Mouse (Mus musculus): Measurements from ENCODE around the gene Bax.
"Not testable (repeated sequence)": the region's sequence is repeated elsewhere in the genome, so short reads cannot be mapped to it uniquely, and the experiment has no call there.

Bax gene

DNA sequence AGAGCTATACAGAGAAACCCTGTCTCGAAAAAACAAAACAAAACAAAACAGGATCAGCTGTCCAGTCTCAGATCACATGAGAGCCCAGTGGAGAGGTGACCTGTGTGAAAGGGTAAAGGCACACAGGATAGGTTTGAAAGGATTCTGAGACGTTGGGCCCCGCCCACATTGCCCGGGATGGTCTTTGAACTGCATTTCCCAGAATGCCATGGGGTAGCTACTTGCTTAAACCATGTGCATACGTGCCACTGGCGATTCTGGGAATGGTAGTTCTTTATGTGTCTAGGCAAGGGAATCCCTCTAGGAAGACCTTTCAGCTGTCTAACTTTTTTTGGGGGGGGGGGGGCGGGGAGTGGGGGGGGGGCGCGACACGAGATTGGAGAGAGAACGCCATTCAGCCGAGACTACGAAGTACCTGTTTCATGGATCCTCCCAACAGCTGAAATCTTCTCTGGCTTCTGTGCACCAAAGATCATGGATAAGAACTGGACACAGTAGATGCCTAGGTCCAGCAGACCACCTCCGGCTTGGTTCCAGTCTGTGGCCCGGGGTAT lies 14.8 kb upstream of the Bax start, which contains the start of gene Tulp2:
Gene Tulp2 (plus strand): TSS at position 504 of the 554 bp plus-strand sequence.
- peak; percentile 78 for DNase-seq (ENCODE audit: low spot score)

DNA sequence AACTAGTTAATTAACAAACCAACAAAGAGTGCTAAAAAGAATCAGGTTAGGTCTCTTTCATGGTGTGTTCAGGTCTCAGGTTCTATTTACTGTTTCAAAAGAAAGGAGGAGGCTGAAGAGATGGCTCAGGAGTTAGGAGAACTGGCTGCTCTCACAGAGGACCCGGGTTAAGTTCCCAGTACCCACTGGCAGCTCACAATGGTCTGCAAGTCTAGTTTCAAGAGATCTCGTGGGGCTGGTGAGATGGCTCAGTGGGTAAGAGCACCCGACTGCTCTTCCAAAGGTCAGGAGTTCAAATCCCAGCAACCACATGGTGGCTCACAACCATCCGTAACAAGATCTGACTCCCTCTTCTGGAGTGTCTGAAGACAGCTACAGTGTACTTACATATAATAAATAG lies 13.6 kb upstream of the Bax start:
- not testable (repeated sequence) for DNase-seq (ENCODE audit: low spot score)

DNA sequence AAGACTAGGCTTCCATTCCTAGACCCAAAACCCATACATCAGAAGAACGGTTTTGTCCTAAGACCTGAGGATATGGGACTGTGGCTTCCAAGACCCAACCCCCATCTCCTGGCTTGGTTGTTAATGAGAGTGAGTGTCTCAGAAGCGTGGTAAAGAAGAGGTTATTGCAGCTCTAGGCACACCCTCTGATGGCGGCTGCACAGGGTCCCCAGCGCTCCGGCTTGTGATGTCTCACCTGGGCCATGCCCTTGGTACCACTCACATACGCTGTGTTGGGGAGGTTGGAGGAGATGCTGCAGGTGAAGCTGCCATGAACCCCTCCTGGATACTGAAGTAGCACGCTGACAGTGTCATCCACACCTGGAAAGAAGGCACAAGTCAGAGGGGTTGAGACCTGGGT lies 12.1 kb upstream of the Bax start:
- DNase-seq (ENCODE audit: low spot score): no peak

DNA sequence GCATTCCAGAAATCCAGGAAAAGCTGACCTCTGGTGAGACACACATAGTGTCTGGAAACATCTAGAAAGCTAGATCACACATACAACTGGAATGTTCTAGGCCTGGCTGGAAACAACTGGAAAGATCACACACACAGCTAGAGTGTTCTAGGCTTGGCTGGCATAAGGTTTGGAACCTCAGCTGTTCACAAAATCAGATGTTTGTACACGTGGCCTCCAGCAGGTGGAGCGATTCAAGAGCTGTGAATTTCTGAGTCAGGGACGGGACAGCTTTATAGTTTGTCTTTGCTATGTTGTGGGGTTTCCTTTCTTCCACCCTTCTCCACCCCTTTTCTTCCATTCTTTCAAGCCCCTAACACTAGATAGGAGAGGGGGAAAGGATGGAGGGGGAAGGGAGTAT lies 10.3 kb upstream of the Bax start:
- DNase-seq (ENCODE audit: low spot score): no peak

DNA sequence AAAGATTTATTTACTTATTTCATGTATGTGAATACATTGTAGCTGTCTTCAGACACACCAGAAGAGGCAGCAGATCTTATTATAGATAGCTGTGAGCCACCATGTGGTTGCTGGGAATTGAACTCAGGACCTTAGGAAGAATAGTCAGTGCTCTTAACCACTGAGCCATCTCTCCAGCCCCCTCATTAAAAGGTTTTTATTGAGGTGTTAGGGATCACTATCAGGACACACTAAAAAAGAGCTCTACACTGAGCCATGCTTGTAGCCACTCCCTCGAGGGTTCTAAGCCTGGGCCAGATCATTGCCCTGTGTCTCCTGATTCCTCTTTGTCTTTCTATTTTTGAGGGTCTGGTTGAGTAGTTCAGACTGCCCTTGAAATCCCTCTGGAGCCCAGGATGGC lies 9.8 kb upstream of the Bax start:
- no peak for DNase-seq (ENCODE audit: low spot score)

DNA sequence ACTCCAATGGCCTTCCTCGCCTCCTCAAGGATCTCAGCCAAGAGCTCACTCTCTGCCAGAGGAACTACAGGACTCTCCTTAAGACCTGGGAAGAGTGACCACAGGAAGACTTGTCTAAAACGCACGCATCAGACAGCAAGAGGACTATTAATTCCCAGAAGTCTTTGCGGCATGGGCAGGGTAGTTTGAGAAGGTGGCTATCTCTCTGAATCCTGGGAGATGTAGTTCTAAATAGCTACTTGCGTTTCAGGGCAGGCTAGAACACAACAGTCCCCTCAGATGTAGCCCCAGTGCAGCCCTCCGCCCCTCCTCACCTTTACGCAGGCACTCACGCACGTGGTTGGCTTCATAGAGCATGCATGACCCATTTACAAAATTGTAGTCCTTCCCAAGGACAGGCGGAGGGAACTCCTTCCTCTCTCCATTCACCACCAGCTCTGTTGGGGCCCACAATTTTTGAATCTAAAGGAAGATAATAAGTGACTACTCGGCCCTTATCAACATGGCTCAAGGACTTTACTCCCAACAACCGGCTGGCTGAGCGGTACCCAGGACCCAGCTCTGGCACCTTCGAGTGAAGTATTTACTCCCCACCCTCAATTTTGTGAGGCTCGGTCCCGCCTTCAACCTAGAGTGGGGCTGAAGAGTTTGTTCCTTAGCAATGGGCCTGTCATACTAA lies 8.7 kb upstream of the Bax start:
- DNase-seq (ENCODE audit: low spot score): no peak

DNA sequence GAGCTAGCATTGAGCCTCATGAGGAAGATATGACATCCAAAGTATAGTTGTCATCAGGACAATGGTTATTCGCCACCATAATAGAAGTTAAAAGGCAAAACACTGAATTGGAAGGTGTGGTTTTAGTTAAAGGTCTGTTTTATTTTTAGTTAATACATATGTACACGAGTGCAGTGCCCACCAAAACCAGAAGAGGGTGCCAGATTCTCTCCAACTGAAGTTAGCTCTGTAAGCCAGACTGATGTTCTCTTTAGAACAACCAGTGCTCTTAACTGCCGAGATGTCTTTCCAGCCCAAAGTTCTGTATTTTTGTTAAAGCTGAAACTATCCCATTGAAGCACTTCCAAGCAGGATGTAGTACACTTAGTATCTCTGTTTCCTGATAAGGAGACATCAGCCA lies 4.2 kb upstream of the Bax start:
- peak; percentile 82 for DNase-seq (ENCODE audit: low spot score)

DNA sequence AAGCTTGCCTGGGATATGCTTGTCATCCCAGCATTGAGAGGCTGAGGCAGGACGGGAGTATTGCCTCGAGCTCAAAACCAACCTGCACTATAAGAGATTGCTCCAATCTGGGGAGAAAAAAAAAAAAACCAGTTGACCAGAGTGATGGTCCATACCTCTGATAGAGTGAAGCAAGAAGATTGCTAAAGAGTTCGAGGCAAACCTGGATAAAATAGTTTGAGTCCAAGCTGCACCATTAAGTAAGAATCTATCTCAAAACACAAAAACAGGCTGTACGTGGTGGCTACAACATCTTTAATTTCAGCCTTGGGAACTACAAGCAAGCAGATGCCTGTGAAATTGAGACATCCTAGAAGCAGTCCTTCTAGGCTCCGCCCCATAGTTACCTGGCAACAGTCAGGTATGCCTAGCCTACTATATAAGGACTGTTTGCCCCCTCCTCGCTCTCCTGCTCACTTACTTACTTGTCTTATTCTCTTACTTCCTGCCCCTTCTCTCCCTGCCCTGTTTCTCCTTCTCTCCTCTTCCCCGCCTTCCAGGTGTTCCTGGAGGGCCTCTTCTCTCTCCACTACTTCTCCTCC lies 482 bp upstream of the Bax start:
- DNase-seq (ENCODE audit: low spot score): no peak

DNA sequence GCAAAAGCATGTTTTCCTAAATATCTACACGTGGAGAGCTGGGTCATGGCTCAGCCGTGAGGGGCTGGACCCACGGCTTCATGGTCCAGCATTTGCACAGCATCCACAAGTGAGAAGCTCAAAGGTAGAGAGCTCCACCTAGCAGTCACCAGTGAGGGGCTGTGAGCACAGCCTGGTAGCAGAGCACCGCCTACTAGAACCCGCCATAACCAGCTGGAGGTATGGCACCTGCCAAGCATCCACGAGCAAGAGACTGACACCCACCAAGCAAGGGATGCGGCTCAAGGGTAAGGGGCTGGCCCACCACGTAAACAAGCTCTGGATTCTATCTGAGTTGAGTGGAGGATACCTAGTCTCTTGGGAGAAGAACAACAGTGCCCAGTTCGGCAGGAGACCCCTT lies 1.1 kb downstream of the Bax start:
- no peak for DNase-seq (ENCODE audit: low spot score)

DNA sequence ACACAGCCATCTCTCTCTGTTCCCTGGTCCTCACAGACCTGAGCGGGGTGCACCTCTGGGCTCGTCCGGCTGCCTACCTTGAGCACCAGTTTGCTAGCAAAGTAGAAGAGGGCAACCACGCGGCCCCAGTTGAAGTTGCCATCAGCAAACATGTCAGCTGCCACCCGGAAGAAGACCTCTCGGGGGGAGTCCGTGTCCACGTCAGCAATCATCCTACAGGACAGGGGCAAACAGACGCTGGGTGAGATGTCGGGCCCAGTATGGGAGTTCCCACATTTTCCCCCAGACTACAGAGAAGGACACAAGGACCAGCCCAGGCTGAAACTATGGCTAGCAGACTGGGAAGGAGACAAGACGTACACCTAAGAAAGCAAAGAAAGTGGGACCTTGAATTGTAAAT lies 1.6 kb downstream of the Bax start:
- no peak for DNase-seq (ENCODE audit: low spot score)

DNA sequence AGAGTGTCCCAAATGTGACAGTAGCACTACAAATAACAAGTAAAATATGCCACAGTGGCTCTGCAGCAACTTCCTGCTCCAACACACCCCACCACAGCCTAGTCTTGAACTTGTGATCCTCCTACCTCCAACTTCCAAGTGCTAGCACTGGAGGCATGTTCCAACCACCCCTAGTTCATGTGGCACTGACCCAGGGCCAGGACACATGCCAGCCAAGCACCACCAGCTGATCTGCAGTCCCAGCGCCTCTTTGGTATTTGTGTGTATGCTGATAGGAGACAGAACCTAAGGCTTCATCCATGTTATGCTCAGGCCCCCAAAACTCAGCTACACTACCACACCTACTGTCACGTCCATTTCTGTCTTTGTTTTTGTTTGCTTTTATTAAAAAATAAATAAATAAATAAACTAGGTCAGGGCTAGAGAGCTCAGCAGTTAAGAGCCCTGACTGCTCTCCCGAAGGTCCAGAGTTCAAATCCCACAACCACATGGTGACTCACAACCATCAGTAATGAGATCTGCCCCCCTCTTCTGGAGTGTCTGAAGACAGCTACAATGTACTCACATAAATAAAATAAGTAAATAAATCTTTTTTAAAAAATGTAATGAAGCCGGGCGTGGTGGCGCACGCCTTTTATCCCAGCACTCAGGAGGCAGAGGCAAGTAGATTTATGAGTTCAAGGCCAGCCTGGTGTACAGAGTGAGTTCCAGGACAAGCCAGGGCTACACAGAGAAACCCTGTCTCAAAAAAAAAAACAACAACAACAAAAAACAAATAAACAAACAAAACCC lies 2.5 kb downstream of the Bax start:
- no peak for DNase-seq (ENCODE audit: low spot score)

DNA sequence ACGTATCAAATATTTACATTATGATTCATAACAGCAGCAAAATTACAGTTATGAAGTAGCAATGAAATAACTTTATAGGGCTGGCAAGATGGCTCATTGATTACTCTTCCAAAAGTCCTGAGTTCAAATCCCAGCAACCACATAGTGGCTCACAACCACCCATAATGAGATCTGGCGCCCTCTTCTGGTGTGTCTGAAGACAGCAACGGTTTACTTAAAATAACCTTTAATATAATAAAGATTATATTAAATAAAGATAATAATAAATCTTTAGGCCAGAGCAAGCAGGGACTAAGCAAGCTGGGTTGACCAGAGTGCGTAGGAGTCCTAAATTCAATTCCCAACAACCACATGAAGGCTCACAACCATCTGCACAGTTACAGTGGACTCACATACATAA lies 3.8 kb downstream of the Bax start:
- not testable (repeated sequence) for DNase-seq (ENCODE audit: low spot score)

DNA sequence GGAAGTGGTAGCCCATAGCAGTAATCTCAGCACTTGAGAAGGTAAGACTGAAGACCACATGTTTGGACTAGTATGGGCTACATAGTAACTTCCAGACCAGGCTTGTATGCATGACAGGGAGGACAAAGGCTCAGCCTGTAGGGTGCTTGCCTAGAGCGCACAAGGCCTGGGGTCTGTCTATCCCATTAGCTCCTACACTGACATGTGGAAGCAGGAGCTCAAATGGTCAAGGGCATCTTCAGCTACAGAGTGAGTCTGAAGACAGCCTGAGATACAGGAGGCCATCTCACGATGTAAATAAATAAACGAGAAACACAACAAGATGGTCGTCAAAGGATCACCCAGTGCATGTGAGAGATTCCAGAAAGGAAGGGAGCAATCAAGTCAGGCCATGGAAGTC lies 4.4 kb downstream of the Bax start:
- no peak for DNase-seq (ENCODE audit: low spot score)

DNA sequence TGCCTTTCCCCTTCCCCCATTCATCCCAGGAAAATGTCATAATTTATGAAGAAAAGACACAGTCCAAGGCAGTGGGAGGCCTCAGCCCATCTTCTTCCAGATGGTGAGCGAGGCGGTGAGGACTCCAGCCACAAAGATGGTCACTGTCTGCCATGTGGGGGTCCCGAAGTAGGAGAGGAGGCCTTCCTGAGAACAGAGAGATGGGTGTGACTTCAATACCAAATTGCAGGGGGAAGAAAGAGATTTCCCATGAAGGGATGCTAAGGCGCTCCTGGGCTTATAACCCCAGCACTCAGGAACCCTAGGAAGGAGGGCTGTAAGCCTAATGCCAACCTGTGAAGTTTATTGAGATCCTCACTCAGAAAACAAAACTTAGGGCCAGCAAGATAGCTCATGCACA lies 4.9 kb downstream of the Bax start:
- no peak for DNase-seq (ENCODE audit: low spot score)

DNA sequence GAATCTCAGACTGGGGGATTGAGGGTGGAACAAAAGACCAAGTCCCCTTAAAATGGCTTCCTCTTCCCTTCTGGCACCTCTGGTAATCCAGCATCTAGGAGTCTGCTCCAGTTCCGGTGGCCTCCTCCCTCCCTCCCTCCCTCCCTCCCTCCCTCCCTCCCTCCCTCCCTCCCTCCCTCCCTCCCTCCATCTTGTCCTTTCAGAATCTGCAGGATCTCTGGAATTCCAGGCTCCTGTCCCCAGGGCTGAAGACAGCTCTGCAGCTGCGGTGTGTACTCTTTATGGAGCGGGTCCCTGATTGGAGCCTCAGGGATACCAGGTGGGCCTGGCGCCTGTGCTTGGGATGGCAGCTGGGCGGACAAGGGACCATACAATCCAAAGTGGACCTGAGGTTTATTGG lies 5.4 kb downstream of the Bax start:
- no peak for DNase-seq (ENCODE audit: low spot score)

DNA sequence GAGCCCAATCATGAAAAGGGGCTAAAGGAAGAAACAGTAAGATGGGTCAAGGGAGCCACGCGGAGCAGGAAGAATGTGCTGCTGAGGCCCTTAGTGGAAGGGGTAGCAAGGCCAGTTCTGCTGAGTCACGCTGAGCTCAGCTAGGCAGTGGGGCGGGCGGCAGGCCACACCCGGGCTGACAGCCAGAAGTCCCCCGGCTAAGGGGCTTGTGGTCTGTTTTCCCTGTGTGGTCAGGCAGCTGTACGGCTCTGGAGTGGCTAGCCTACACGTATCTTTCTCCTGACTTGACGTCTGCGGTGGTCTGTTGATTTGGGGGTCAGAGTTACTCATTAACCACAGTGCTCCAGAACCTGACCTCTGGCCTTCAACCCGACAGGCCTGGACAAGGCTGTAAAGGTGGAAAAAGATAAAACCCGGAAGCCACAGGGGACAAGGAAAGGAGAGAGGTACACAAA lies 5.8 kb downstream of the Bax start:
- DNase-seq (ENCODE audit: low spot score): peak; percentile 56

DNA sequence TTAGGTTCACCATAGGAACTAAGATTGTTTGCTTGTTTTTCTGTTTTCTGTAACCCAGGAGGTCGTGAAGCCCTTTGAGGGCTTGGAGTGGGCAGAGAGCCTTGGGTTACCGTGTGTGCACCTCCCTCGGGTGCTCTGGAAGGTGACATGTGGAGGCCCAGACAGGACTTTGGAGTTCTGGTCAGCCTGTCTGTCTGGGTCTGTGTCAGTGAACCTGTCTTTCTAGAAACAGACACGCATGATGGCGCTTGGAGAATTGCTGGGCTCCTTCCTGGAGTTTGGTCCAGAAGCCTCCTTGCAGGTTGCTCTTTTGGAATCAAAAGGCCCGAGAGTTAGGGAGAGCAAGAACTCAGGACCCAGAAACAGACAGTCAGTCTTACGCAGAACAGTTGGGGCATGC lies 6.3 kb downstream of the Bax start:
- DNase-seq (ENCODE audit: low spot score): no peak

DNA sequence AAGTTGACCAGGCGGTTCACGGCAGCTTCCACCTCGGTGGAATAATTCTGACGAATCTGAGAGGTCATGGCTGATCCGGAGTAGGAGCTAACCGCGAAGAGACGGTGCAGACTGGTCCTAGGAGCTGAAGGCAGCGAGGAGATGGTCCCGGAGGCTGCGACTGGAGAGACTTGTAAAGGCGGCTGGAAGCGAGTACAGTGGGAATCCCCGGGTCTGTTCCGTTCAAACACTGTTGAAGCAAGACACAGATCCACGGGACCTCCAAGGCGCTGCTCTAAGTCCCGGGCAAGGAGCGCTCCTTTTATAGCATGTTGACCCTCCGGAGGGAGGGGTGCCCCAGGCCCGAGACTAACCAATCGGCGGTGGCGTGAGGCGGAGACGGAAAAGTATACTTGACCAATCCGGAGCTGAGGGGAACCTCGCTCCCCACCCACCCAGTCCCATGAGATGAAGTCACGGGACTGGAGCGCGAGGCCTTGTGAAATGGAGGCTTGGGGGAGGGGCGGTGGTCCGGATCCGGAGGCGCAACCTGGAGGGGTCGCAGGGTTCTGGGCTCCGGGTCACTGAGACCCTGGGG lies 7.0 kb downstream of the Bax start, which contains the start of gene Ftl1:
Gene Ftl1 (minus strand): TSS at position 321 of the 577 bp plus-strand sequence.
- peak; percentile 98 for DNase-seq (ENCODE audit: low spot score)

DNA sequence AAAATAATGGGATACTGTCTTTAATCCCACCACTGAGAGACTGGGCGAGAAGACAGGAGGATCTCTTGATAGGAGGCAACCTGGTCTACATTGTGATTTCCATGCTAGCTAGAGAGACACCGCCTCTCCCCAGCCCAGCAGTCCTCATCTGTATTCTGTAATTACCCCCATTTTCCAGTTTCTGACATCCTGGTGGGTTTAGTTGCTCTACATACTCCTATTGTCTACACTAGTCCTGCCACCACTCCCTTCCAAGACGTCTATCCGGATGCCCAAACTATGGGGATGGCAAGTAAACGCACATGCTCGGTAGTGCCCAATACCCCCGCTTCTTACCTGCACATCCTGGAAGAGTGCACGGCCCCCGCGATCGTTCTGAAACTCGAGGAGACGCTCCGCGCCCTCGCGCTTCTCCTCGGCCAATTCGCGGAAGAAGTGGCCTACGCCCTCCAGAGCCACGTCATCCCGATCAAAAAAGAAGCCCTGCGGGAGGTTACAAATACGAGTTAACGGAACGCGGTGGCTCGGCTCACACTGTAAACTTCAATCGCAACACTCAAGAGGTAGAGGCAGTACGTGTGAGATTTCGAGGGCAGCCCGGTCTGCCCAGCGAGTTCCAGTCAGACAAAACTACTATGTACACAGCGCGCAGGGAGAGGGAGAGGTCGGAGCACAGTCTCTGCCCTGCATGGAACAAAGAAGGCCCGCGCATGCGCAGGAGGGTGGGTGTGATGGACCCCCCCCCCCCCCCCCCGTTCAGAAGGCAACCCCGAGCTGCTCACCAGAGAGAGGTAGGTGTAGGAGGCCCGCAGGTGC lies 7.7 kb downstream of the Bax start:
- peak; percentile 82 for DNase-seq (ENCODE audit: low spot score)

DNA sequence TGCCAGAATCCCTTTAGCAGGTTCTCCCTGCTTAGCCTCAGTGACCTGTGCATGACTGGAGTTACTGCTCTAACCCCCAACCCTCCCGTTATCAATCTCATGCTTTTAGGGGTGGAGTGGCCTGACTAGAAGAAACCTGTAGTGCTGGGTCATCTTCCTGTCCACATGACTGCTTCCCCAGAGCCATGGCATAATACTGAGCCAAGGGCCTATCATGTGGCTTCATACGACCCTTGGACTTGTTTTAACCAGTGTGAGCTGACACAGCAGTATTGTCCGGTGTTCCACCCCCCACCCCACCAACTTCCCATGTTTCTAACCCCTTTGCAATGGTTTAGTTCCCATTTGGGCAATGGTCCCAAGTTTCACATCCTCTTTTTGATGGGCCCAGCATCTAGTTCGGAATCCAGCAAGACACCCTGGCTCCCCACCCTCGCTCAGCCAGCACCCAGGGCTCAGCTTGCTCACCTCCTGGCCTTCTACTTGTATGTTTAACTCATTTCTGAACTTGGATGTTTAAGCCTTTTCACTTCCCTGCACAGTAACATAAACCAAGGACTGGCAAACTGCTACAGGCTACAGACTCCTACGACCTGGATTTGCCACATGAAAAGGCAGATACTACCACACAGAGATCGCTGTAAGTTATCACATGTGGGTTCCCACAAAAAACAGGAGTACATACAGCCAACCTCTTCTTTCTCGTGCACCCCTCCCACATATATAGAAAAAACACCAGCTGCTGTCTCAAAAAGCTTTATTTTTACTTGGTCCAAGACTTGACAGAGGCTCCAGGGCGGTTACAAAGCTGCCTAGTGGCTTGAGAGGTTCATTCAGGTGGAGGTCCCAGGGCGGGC lies 9.3 kb downstream of the Bax start:
- DNase-seq (ENCODE audit: low spot score): peak; percentile 46

Measured in layer of hippocampus, adult 11-12 months (tissue).